Mouse (Mus musculus): ENCODE data around the gene Jkamp. TPM values are rescaled to one million over a fixed set of nuclear protein-coding genes. Genes with fewer than 3 reads are reported as not detected.
A peak's percentile ranks its signal among the peaks of the same experiment; 100 is the strongest.

Gene Jkamp
- total RNA-seq, 2 experiments from 2014 or later, result 9.5 to 10.3 TPM

DNA sequence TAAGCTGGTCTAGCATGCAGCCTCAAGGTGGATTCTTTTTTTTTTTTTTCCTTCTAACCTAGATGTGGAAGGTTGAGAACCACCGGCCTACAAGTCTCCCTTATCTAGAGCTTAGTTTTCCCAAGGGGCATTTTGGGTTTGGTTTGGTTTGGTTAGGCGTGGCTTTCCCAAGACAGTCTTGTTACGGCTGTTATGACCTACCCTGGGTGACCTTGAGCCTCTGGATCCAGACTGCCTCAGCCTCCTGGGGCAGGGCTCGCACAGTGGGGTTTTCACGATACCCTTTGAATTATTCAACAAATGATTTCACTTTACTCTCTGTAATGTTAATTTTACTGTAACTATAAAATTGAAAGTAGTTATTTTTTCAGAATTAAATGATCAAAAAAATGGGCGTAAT is 17.4 kb downstream of the Jkamp start:
- Histone ChIP-seq H3K27ac (no peak overlapping the region), H3K4me3 (no peak overlapping the region)
- intact Hi-C loops (cut with DNase I), result loop anchor here (5.0 to 10.0 kb wide), 2 partner anchors 142 to 330 kb away; no protein-coding TSS in a partner anchor
- no peak for DNase-seq
- no peak for TF ChIP-seq CTCF (IDR thresholded peaks at IDR 0.05)

- TF ChIP-seq CTCF (IDR thresholded peaks at IDR 0.05), result no peak
- Histone ChIP-seq H3K4me3 (no peak overlapping the region), H3K27ac (no peak overlapping the region)
- intact Hi-C loops (cut with DNase I), result loop anchor here (5.0 to 10.0 kb wide), 2 partner anchors 141 to 328 kb away; no protein-coding TSS in a partner anchor
- DNase-seq, result no peak
Observed at GRCm38 (mm10) chr12:72104027-72104426, 18.6 kb downstream of the Jkamp start.

GRCm38 (mm10) chr12:72104525-72105281 is 19.3 kb downstream of the Jkamp start:
- peak; percentile 87 for TF ChIP-seq CTCF (IDR thresholded peaks at IDR 0.05)
- intact Hi-C loops (cut with DNase I), result loop anchor here (5.0 to 10.0 kb wide), 2 partner anchors 140 to 328 kb away; no protein-coding TSS in a partner anchor
- peak; percentile 71 for DNase-seq

DNA sequence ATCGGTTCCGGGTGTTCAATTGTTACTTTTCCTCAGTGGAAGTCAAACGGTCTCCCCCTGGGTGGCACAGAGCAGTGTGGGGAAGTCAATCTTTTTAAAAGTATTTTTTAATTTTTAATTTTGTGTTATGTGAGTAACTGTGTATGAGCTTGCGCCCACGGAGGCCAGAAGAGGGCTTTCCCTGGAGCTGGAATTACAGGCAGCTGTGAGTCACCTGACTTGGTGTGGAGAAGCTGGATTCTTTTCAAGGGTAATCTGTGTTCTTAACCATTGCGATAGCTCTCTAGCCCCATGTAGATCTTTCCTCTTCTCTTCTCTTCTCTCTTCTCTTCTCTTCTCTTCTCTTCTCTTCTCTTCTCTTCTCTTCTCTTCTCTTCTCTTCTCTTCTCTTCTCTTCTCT is 29.7 kb downstream of the Jkamp start:
- no peak for DNase-seq
- Histone ChIP-seq H3K27ac (no peak overlapping the region), H3K4me3 (no peak overlapping the region)
- intact Hi-C loops (cut with DNase I), result no loop called here
- no peak for TF ChIP-seq CTCF (IDR thresholded peaks at IDR 0.05)

More at GRCm38 (mm10) chr12:72104525-72105281, 19.3 kb downstream of the Jkamp start:
- peak overlapping the region; percentile 52 for H3K4me3 ChIP-seq
- peak overlapping the region; percentile 63 for H3K27ac ChIP-seq

DNA sequence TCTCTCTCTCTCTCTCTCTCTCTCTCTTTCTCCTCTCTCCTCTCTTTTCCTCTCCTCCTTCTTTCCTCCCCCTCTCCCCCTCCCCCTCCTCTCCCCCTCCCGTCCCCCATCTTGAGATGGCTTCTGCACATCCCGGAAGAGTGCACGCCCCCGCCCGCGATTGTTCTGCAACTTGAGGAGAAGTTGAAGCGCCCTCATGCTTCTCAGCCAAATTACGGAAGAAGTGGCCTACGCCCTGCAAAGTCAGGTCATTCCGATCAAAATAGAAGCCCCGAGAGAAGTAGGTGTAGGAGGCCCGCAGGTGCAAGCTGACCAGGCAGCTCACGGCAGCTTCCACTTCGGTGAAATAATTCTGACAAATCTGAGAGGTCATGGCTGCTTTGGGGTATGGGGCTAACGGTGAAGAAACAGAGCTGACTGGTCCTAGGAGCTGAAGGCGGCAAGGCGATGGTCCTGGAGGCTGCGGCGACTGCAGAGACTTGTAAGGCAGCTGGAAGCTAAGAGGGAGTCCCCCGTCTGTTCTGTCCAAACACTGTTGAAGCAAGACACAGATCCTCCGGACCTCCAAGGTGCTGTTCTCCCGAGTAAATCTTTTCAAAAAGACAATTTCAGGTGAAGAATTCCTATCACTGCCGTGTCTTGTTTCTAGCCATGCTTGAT is 30.4 kb downstream of the Jkamp start:
- DNase-seq, result no peak
- intact Hi-C loops (cut with DNase I), result no loop called here

DNA sequence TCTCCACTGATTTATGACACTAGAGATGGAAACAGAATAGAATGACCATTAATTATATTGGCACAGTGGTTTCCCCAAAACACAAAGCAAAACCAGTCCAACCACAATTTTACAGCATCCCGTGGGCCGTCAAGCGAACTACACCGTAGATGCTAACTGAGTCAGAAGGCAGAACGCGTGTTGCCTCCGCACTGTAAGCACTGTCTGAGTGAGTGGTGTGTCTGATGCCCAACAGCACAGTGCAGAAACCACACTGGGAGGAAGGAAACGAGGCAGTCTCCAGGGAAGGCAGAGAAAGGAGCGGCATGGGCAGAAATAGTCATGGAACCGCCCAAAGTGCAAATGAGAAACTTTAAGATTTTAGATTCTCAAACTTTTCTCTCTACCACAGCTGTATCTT is 43.8 kb downstream of the Jkamp start:
- DNase-seq, result no peak
- Histone ChIP-seq H3K27ac (no peak overlapping the region), H3K4me3 (no peak overlapping the region)
- intact Hi-C loops (cut with DNase I), result no loop called here
- no peak for TF ChIP-seq CTCF (IDR thresholded peaks at IDR 0.05)

More for the DNA sequence above, 30.4 kb downstream of the Jkamp start:
- TF ChIP-seq CTCF (IDR thresholded peaks at IDR 0.05), result no peak
- Histone ChIP-seq H3K4me3 (peak overlapping the region; percentile 49), H3K27ac (peak overlapping the region; percentile 58)

- TF ChIP-seq CTCF (IDR thresholded peaks at IDR 0.05), result no peak
- DNase-seq, result no peak
- H3K4me3 ChIP-seq, result no peak overlapping the region
- no peak overlapping the region for H3K27ac ChIP-seq
- intact Hi-C loops (cut with DNase I), result no loop called here
Observed at GRCm38 (mm10) chr12:72150786-72151185, 65.4 kb downstream of the Jkamp start.

Small RNA genes within 50 kb of the gene (microRNA-seq; reads per million reads assigned to microRNA genes)
- gene Gm24466, result not detected

Other genes starting within 250 kb of the Jkamp start
- under 1 TPM; 0.13 to 0.14 TPM for gene Gpr135, start 14.5 kb upstream of the Jkamp start, total RNA-seq (2021)
- gene L3hypdh, start 150 bp upstream of the Jkamp start, total RNA-seq (2021), result 1 to 10 TPM in 1 of 2 experiments, under 1 TPM in 1; 0.56 to 1.2 TPM
- gene Ccdc175, start 99.4 kb downstream of the Jkamp start, total RNA-seq (2021), result not detected

Data from gastrocnemius, adult 2 months (tissue).